Mouse (Mus musculus) limb, embryonic 14.5 days (tissue): ENCODE data around the gene Fgfr2. TPM values are rescaled to one million over a fixed set of nuclear protein-coding genes. Genes with fewer than 3 reads are reported as not detected.
A peak's percentile ranks its signal among the peaks of the same experiment; 100 is the strongest.

Experiments used
- ATAC-seq: fragments of 200-750 bp; cut with Nextera tagmentation; 2 replicates; pipeline ENCODE4 v1.8.0; 2017; ENCODE audit warnings: low read depth, moderate number of reproducible peaks, moderate TSS enrichment; ENCODE audit not compliant: low FRiP score
- DNase-seq: peaks from one replicate; pipeline ENCODE4 v3.0.0-alpha.2; 2015; ENCODE audit warnings: low spot score
- H3K27ac ChIP-seq: fragments of 300-500 bp; sonication (generic); replicated peaks from 2 replicates; pipeline ENCODE4 v1.5.1; 2014; ENCODE audit warnings: low read depth, mild to moderate bottlenecking, low read length, moderate library complexity, mixed read lengths
- H3K27me3 ChIP-seq: fragments of 300-500 bp; sonication (generic); 2 replicates; pipeline ENCODE4 v1.6.1; 2014; ENCODE audit warnings: low read length, mixed read lengths; ENCODE audit not compliant: control insufficient read depth, insufficient read depth
- H3K36me3 ChIP-seq: fragments of 300-500 bp; sonication (generic); 2 replicates; pipeline ENCODE4 v1.6.1; 2014; ENCODE audit warnings: mild to moderate bottlenecking, low read length, moderate library complexity, mixed read lengths; ENCODE audit not compliant: control insufficient read depth, insufficient read depth
- H3K4me1 ChIP-seq: fragments of 300-500 bp; sonication (generic); 2 replicates; pipeline ENCODE4 v1.6.1; 2014; ENCODE audit warnings: antibody characterized with exemption, low read length, mixed read lengths; ENCODE audit not compliant: control insufficient read depth, insufficient read depth
- H3K4me2 ChIP-seq: fragments of 300-500 bp; sonication (generic); replicated peaks from 2 replicates; pipeline ENCODE4 v1.6.1; 2014; ENCODE audit warnings: low read depth, mild to moderate bottlenecking, low read length, moderate library complexity; ENCODE audit not compliant: severe bottlenecking
- H3K4me3 ChIP-seq: fragments of 300-500 bp; sonication (generic); replicated peaks from 2 replicates; pipeline ENCODE4 v1.5.1; 2014; ENCODE audit warnings: low read length
- H3K9ac ChIP-seq: fragments of 300-500 bp; sonication (generic); 2 replicates; pipeline ENCODE4 v1.6.1; 2014; ENCODE audit warnings: mild to moderate bottlenecking, low read depth, low read length, moderate library complexity; ENCODE audit not compliant: severe bottlenecking
- H3K9me3 ChIP-seq: fragments of 300-500 bp; sonication (generic); 2 replicates; pipeline ENCODE4 v1.6.1; 2016; ENCODE audit warnings: low read length; ENCODE audit not compliant: control insufficient read depth
- POLR2A ChIP-seq: fragments of 200-500 bp; IDR thresholded peaks from 2 replicates; pipeline ENCODE4 v1.8.0; 2012; ENCODE audit warnings: inconsistent platforms, mild to moderate bottlenecking, moderate library complexity, borderline replicate concordance; ENCODE audit not compliant: insufficient read depth, insufficient read length; ENCODE audit errors: extremely low read depth
- WGBS: fragments of 180-500 bp; shearing (Covaris S2); extraction: QIAGEN DNeasy Blood & Tissue Kit; methylation state at CpG from one replicate; pipeline ENCODE4 v1.1.7; 2014; 5-methylcytosine and 5-hydroxymethylcytosine counted together
- polyA plus RNA-seq, 2 experiments: library from polyadenylated mRNA; depleted of rRNA in 1 of 2; stranded (reverse) in 1 of 2; unstranded in 1 of 2; fragments of >200 nt; fragmentation: Nextera tagmentation in 1 of 2; extraction: Ambion mirVana in 1 of 2; gene quantifications; 2 replicates each; pipeline versions ENCODE4 v1.2.1 to v1.2.3; 2012 to 2014

Gene Fgfr2
- polyA plus RNA-seq, 2 experiments: 131 to 133 TPM

GRCm38 (mm10) chr7:130935421-130935792 lies 2187.7 kb downstream of the Fgfr2 start:
- Histone ChIP-seq H3K9me3 (no peaks in the 10 kb centered on the region), H3K27me3 (peaks cover 55% of the 10 kb centered on the region), H3K27ac (no peak overlapping the region), H3K4me2 (peak overlapping the region; percentile 91), H3K9ac (peak overlapping the region; percentile 57; the same call in 1 of the 2 replicates), H3K36me3 (no peaks in the 10 kb centered on the region), H3K4me1 (peaks cover 7% of the 10 kb centered on the region; the same call in 1 of the 2 replicates), H3K4me3 (peak overlapping the region; percentile 62)
- 10% methylated on average over 16 of the region's 16 CpGs for WGBS
- ATAC-seq: no peak
- no peak for DNase-seq
- no peak for TF ChIP-seq POLR2A

DNA sequence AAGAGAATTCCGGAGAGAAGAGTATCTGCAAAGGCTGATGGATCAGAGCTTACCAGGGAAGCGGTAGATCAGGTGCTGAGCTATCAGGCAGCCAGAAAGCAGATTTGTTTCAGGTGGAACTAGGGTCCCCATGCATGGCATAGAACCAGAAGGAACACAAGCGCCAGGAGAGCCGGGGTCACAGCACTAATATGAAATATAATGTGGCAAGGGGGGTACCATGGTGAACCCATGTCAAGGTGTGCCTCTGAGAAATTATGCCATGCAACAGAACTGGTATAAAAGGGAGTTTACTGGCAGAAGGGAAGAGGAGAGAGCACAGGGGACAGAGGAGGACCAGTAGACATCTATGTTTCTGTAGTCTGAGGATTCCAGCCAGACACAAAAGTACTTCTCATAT lies 2188.5 kb downstream of the Fgfr2 start:
- H3K27me3 ChIP-seq: peaks cover 55% of the 10 kb centered on the region
- TF ChIP-seq POLR2A: no peak
- no peak for ATAC-seq

DNA sequence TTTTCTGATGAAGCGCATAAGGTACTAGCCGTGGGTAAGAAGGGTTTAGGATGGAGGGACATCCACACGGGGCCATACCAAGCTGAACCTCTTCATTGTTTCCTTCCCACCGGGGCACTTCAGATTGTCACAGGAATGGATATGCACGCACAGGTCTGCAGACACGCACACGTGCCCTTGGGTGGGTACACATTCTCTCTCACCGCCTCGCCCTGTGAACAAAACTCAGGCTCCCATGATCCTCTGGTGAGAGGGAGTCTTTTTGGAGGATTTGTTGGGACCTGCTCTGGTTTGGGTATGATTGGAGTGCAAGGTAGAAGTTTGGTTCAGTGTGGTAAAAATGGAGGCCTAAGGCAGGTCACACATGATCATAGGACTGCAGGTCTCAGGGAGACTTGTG lies 2190.2 kb downstream of the Fgfr2 start:
- H3K27ac ChIP-seq: no peak overlapping the region
- 84% methylated on average over 9 of the region's 9 CpGs for WGBS
- DNase-seq (no peak), ATAC-seq (no peak)
- H3K36me3 ChIP-seq: no peaks in the 10 kb centered on the region
- peaks cover 7% of the 10 kb centered on the region; the same call in 1 of the 2 replicates for H3K4me1 ChIP-seq
- no peak for TF ChIP-seq POLR2A
- H3K27me3 ChIP-seq: peaks cover 45% of the 10 kb centered on the region
- H3K4me2 ChIP-seq: no peak overlapping the region
- H3K4me3 ChIP-seq: no peak overlapping the region
- no peaks in the 10 kb centered on the region for H3K9me3 ChIP-seq
- H3K9ac ChIP-seq: no peak overlapping the region

More for the DNA sequence above, 2188.5 kb downstream of the Fgfr2 start:
- DNase-seq: no peak
- Histone ChIP-seq H3K4me2 (no peak overlapping the region), H3K9ac (no peak overlapping the region), H3K36me3 (no peaks in the 10 kb centered on the region), H3K27ac (no peak overlapping the region), H3K9me3 (no peaks in the 10 kb centered on the region), H3K4me1 (peaks cover 7% of the 10 kb centered on the region; the same call in 1 of the 2 replicates), H3K4me3 (no peak overlapping the region)
- 88% methylated on average over 4 of the region's 4 CpGs for WGBS

- no peak overlapping the region for H3K27ac ChIP-seq
- H3K4me3 ChIP-seq: no peak overlapping the region
- H3K4me1 ChIP-seq: peaks cover 3% of the 10 kb centered on the region; the same call in 1 of the 2 replicates
- H3K9ac ChIP-seq: no peak overlapping the region
- 67% methylated on average over 3 of the region's 3 CpGs for WGBS
- H3K4me2 ChIP-seq: no peak overlapping the region
- no peaks in the 10 kb centered on the region for H3K36me3 ChIP-seq
- H3K9me3 ChIP-seq: no peaks in the 10 kb centered on the region
- H3K27me3 ChIP-seq: peaks cover 20% of the 10 kb centered on the region
- ATAC-seq (no peak), DNase-seq (no peak)
- TF ChIP-seq POLR2A: no peak
Measured at GRCm38 (mm10) chr7:130930401-130930800, 2192.7 kb downstream of the Fgfr2 start.

DNA sequence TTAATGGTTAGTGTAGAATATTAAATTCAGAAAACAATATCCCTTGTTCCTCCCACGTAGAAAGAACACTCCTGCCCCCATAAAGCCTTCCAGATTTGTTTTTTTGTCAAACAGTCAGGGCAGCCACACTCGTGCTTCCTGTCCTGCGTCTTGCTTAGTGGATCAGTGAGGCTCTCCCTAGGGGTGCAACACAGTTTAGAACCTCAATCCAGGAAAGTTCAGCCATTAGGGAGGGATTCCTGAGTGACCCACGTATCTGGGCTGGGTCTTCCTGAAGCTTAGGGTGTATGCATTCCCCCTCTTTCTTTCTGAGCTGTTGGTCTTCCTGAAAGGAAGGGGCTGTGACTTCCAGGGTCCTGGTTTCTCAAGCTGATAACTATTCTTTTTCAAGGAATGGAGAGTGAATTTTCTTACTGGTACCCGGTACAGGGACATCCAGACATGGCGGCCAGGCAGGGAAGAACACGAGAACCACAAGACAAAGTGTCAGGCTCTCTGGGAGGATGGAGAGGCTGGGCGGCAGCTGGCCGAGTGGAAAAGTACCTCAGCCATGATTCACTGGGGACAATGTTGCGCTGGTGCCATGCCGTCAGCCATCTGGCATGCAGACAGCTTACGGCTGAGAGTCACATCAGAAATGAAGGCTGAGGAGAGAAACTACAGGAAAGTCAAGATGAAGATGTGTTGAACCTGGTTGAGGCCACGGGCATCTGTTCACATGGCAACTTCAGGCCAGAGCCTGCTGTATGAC lies 2200.0 kb downstream of the Fgfr2 start:
- WGBS: 69% methylated on average over 13 of the region's 13 CpGs
- Histone ChIP-seq H3K4me3 (no peak overlapping the region), H3K4me2 (no peak overlapping the region)

More for the DNA sequence above, 2200.0 kb downstream of the Fgfr2 start:
- ATAC-seq (no peak), DNase-seq (no peak)
- Histone ChIP-seq H3K27me3 (no peaks in the 10 kb centered on the region), H3K36me3 (no peaks in the 10 kb centered on the region), H3K4me1 (no peaks in the 10 kb centered on the region), H3K9me3 (no peaks in the 10 kb centered on the region), H3K9ac (no peak overlapping the region), H3K27ac (no peak overlapping the region)
- no peak for TF ChIP-seq POLR2A
